Mouse (Mus musculus) bone marrow, adult 2 months (tissue): Measurements from ENCODE around the gene Ccm2l.

Source experiments
- CTCF ChIP-seq: fragments of 200-500 bp; IDR thresholded peaks from 2 replicates; pipeline ENCODE4 v1.5.1; 2011; ENCODE audit warnings: low read length, control low read depth; ENCODE audit not compliant: control insufficient read depth, insufficient read depth
- POLR2A ChIP-seq: fragments of 200-500 bp; IDR thresholded peaks from 2 replicates; pipeline ENCODE4 v1.6.1; 2011; ENCODE audit warnings: low read depth, mild to moderate bottlenecking, control low read depth, low read length, borderline replicate concordance; ENCODE audit not compliant: control insufficient read depth

GRCm38 (mm10) chr2:153022855-153023254 lies 42.9 kb upstream of the Ccm2l start:
- TF ChIP-seq CTCF (no peak), POLR2A (no peak)
